Mouse (Mus musculus): ENCODE measurements around the gene Soat2. TPM values are rescaled to one million over a fixed set of nuclear protein-coding genes. Genes with fewer than 3 reads are reported as not detected.

The Soat2 gene
- polyA plus RNA-seq, 1 experiment = not detected

- peak overlapping the region; percentile 92 for H3K27ac ChIP-seq (ENCODE audit: insufficient read depth, low read depth, low read length)
- TF ChIP-seq CTCF (IDR thresholded peaks at IDR 0.05; ENCODE audit: insufficient read depth, low read depth, low read length) (no peak), POLR2A (IDR thresholded peaks at IDR 0.05; ENCODE audit: insufficient read depth, low read depth, low read length) (no peak; the same call in 1 of the 2 replicates)
- H3K4me3 ChIP-seq (ENCODE audit: insufficient read depth, low read depth, low read length) = peak overlapping the region; percentile 97
- peaks cover 19% of the 10 kb centered on the region for H3K4me1 ChIP-seq (ENCODE audit: control insufficient read depth, insufficient read depth, low read length)
- WGBS = under 1% methylated on average over 48 of the region's 72 CpGs
These were observed 53.6 kb downstream of the Soat2 start for GRCm38 (mm10) chr15:102203835-102204381.

GRCm38 (mm10) chr15:102204674-102205505 is 54.6 kb downstream of the Soat2 start, which contains the start of gene Csad:
TSS of gene Csad (minus strand) at chr15:102204724.
- Histone ChIP-seq H3K4me3 (ENCODE audit: insufficient read depth, low read depth, low read length) (peak within 1 kb of the TSS; percentile 97), H3K27ac (ENCODE audit: insufficient read depth, low read depth, low read length) (peak within 1 kb of the TSS; percentile 92), H3K4me1 (ENCODE audit: control insufficient read depth, insufficient read depth, low read length) (peaks cover 19% of the 10 kb centered on the region)
- TF ChIP-seq CTCF (IDR thresholded peaks at IDR 0.05; ENCODE audit: insufficient read depth, low read depth, low read length) (no peak), POLR2A (IDR thresholded peaks at IDR 0.05; ENCODE audit: insufficient read depth, low read depth, low read length) (no peak)
- 24% methylated on average over 19 of the region's 19 CpGs for WGBS

- 7% methylated on average over 8 of the region's 8 CpGs for WGBS
- TF ChIP-seq POLR2A (IDR thresholded peaks at IDR 0.05; ENCODE audit: insufficient read depth, low read depth, low read length) = no peak
- TF ChIP-seq CTCF (IDR thresholded peaks at IDR 0.05; ENCODE audit: insufficient read depth, low read depth, low read length) = no peak
- peak overlapping the region; percentile 9; the same call in 1 of the 2 replicates for H3K4me3 ChIP-seq (ENCODE audit: insufficient read depth, low read depth, low read length)
- H3K4me1 ChIP-seq (ENCODE audit: control insufficient read depth, insufficient read depth, low read length) = peaks cover 26% of the 10 kb centered on the region
- H3K27ac ChIP-seq (ENCODE audit: insufficient read depth, low read depth, low read length) = peak overlapping the region; percentile 54
These were observed 55.5 kb downstream of the Soat2 start for GRCm38 (mm10) chr15:102205779-102206178.

GRCm38 (mm10) chr15:102207351-102207750 is 57.0 kb downstream of the Soat2 start:
- Histone ChIP-seq H3K27ac (ENCODE audit: insufficient read depth, low read depth, low read length) (no peak overlapping the region), H3K4me1 (ENCODE audit: control insufficient read depth, insufficient read depth, low read length) (peaks cover 28% of the 10 kb centered on the region)
- WGBS = 61% methylated on average over 3 of the region's 3 CpGs

GRCm38 (mm10) chr15:102208092-102208561 is 57.8 kb downstream of the Soat2 start:
- WGBS = 89% methylated on average over 9 of the region's 9 CpGs

More at GRCm38 (mm10) chr15:102207351-102207750, 57.0 kb downstream of the Soat2 start:
- TF ChIP-seq CTCF (IDR thresholded peaks at IDR 0.05; ENCODE audit: insufficient read depth, low read depth, low read length) = no peak
- TF ChIP-seq POLR2A (IDR thresholded peaks at IDR 0.05; ENCODE audit: insufficient read depth, low read depth, low read length) = no peak
- no peak overlapping the region for H3K4me3 ChIP-seq (ENCODE audit: insufficient read depth, low read depth, low read length)

GRCm38 (mm10) chr15:102209114-102209513 is 58.8 kb downstream of the Soat2 start:
- H3K4me3 ChIP-seq (ENCODE audit: insufficient read depth, low read depth, low read length) = no peak overlapping the region
- peaks cover 28% of the 10 kb centered on the region for H3K4me1 ChIP-seq (ENCODE audit: control insufficient read depth, insufficient read depth, low read length)
- TF ChIP-seq POLR2A (IDR thresholded peaks at IDR 0.05; ENCODE audit: insufficient read depth, low read depth, low read length) = no peak
- no peak for TF ChIP-seq CTCF (IDR thresholded peaks at IDR 0.05; ENCODE audit: insufficient read depth, low read depth, low read length)
- WGBS = 87% methylated on average over 8 of the region's 8 CpGs
- no peak overlapping the region for H3K27ac ChIP-seq (ENCODE audit: insufficient read depth, low read depth, low read length)

More at GRCm38 (mm10) chr15:102208092-102208561, 57.8 kb downstream of the Soat2 start:
- Histone ChIP-seq H3K4me1 (ENCODE audit: control insufficient read depth, insufficient read depth, low read length) (peaks cover 28% of the 10 kb centered on the region), H3K27ac (ENCODE audit: insufficient read depth, low read depth, low read length) (no peak overlapping the region), H3K4me3 (ENCODE audit: insufficient read depth, low read depth, low read length) (no peak overlapping the region)
- TF ChIP-seq CTCF (IDR thresholded peaks at IDR 0.05; ENCODE audit: insufficient read depth, low read depth, low read length) (no peak), POLR2A (IDR thresholded peaks at IDR 0.05; ENCODE audit: insufficient read depth, low read depth, low read length) (no peak)

- Histone ChIP-seq H3K4me1 (ENCODE audit: control insufficient read depth, insufficient read depth, low read length) (peaks cover 20% of the 10 kb centered on the region), H3K27ac (ENCODE audit: insufficient read depth, low read depth, low read length) (no peak overlapping the region), H3K4me3 (ENCODE audit: insufficient read depth, low read depth, low read length) (no peak overlapping the region)
- TF ChIP-seq CTCF (IDR thresholded peaks at IDR 0.05; ENCODE audit: insufficient read depth, low read depth, low read length) (no peak), POLR2A (IDR thresholded peaks at IDR 0.05; ENCODE audit: insufficient read depth, low read depth, low read length) (no peak)
- WGBS = 69% methylated on average over 4 of the region's 4 CpGs
These were observed 60.5 kb downstream of the Soat2 start for GRCm38 (mm10) chr15:102210816-102211215.

GRCm38 (mm10) chr15:102211895-102212294 is 61.6 kb downstream of the Soat2 start:
- H3K27ac ChIP-seq (ENCODE audit: insufficient read depth, low read depth, low read length) = no peak overlapping the region
- no peak overlapping the region for H3K4me3 ChIP-seq (ENCODE audit: insufficient read depth, low read depth, low read length)
- WGBS = 77% methylated on average over 6 of the region's 6 CpGs
- TF ChIP-seq POLR2A (IDR thresholded peaks at IDR 0.05; ENCODE audit: insufficient read depth, low read depth, low read length) (no peak), CTCF (IDR thresholded peaks at IDR 0.05; ENCODE audit: insufficient read depth, low read depth, low read length) (no peak)
- peaks cover 18% of the 10 kb centered on the region for H3K4me1 ChIP-seq (ENCODE audit: control insufficient read depth, insufficient read depth, low read length)

Other genes starting within 250 kb of the Soat2 start
- gene Krt4, start 225.8 kb upstream of the Soat2 start, polyA plus RNA-seq (2012; ENCODE audit: insufficient read depth, insufficient read length, low replicate concordance, missing spikeins) = not detected in 2 replicates
- not detected in 2 replicates for gene Krt79, start 210.2 kb upstream of the Soat2 start, polyA plus RNA-seq (2012; ENCODE audit: insufficient read depth, insufficient read length, low replicate concordance, missing spikeins)
- gene Krt78, start 196.2 kb upstream of the Soat2 start, polyA plus RNA-seq (2012; ENCODE audit: insufficient read depth, insufficient read length, low replicate concordance, missing spikeins) = not detected in 2 replicates
- not detected in 2 replicates for gene Krt8, start 146.0 kb upstream of the Soat2 start, polyA plus RNA-seq (2012; ENCODE audit: insufficient read depth, insufficient read length, low replicate concordance, missing spikeins)
- not detected in 2 replicates for gene Krt18, start 122.3 kb upstream of the Soat2 start, polyA plus RNA-seq (2012; ENCODE audit: insufficient read depth, insufficient read length, low replicate concordance, missing spikeins)
- gene Eif4b, start 76.8 kb upstream of the Soat2 start, polyA plus RNA-seq (2012; ENCODE audit: insufficient read depth, insufficient read length, low replicate concordance, missing spikeins) = 618 TPM in 1 of 2 replicates, not detected in the other
- not detected in 2 replicates for gene Tns2, start 50.1 kb upstream of the Soat2 start, polyA plus RNA-seq (2012; ENCODE audit: insufficient read depth, insufficient read length, low replicate concordance, missing spikeins)
- gene Spryd3, start 14.3 kb upstream of the Soat2 start, polyA plus RNA-seq (2012; ENCODE audit: insufficient read depth, insufficient read length, low replicate concordance, missing spikeins) = not detected in 2 replicates
- gene Igfbp6, start 6.2 kb upstream of the Soat2 start, polyA plus RNA-seq (2012; ENCODE audit: insufficient read depth, insufficient read length, low replicate concordance, missing spikeins) = not detected in 2 replicates
- gene Zfp740, start 52.7 kb downstream of the Soat2 start, polyA plus RNA-seq (2012; ENCODE audit: insufficient read depth, insufficient read length, low replicate concordance, missing spikeins) = 123 TPM in 1 of 2 replicates, not detected in the other
- gene Csad, start 54.2 kb downstream of the Soat2 start, polyA plus RNA-seq (2012; ENCODE audit: insufficient read depth, insufficient read length, low replicate concordance, missing spikeins) = not detected in 2 replicates
- gene Itgb7, start 81.4 kb downstream of the Soat2 start, polyA plus RNA-seq (2012; ENCODE audit: insufficient read depth, insufficient read length, low replicate concordance, missing spikeins) = not detected in 2 replicates
- not detected in 2 replicates for gene Rarg, start 107.0 kb downstream of the Soat2 start, polyA plus RNA-seq (2012; ENCODE audit: insufficient read depth, insufficient read length, low replicate concordance, missing spikeins)
- not detected in 2 replicates for gene Gm9918, start 120.0 kb downstream of the Soat2 start, polyA plus RNA-seq (2012; ENCODE audit: insufficient read depth, insufficient read length, low replicate concordance, missing spikeins)
- gene Mfsd5, start 128.9 kb downstream of the Soat2 start, polyA plus RNA-seq (2012; ENCODE audit: insufficient read depth, insufficient read length, low replicate concordance, missing spikeins) = not detected in 2 replicates
- gene Espl1, start 145.7 kb downstream of the Soat2 start, polyA plus RNA-seq (2012; ENCODE audit: insufficient read depth, insufficient read length, low replicate concordance, missing spikeins) = not detected in 2 replicates
- gene Pfdn5, start 175.6 kb downstream of the Soat2 start, polyA plus RNA-seq (2012; ENCODE audit: insufficient read depth, insufficient read length, low replicate concordance, missing spikeins) = 1,008 TPM in 1 of 2 replicates, not detected in the other
- gene Myg1, start 181.2 kb downstream of the Soat2 start, polyA plus RNA-seq (2012; ENCODE audit: insufficient read depth, insufficient read length, low replicate concordance, missing spikeins) = not detected in 2 replicates
- not detected in 2 replicates for gene Aaas, start 200.2 kb downstream of the Soat2 start, polyA plus RNA-seq (2012; ENCODE audit: insufficient read depth, insufficient read length, low replicate concordance, missing spikeins)
- gene Sp7, start 216.7 kb downstream of the Soat2 start, polyA plus RNA-seq (2012; ENCODE audit: insufficient read depth, insufficient read length, low replicate concordance, missing spikeins) = not detected in 2 replicates

Data from olfactory bulb, adult 2 months (tissue).